Mouse (Mus musculus) intestine, embryonic 14.5 days (tissue): ENCODE measurements at regions not wholly inside any gene's neighbourhood (a gene's known extent, or its start where the extent isn't known, plus 50 kb on each side); places are given as distances from the start of the nearest gene placed in this dataset.

Source experiments
- ATAC-seq: fragments of 200-750 bp; cut with Nextera tagmentation; replicated peaks from 2 replicates; pipeline ENCODE4 v1.8.0; 2017; ENCODE audit warnings: low read depth, moderate number of reproducible peaks, moderate TSS enrichment, moderate library complexity; ENCODE audit not compliant: low FRiP score, low TSS enrichment
- DNase-seq: peaks from one replicate; pipeline ENCODE4 v3.0.0-alpha.2; 2018; ENCODE audit warnings: low spot score
- H3K27ac ChIP-seq: fragments of 300-500 bp; sonication (generic); 2 replicates; pipeline ENCODE4 v1.5.1; 2014; ENCODE audit warnings: low read depth, mild to moderate bottlenecking, control low read depth
- H3K27me3 ChIP-seq: fragments of 300-500 bp; sonication (generic); replicated peaks from 2 replicates; pipeline ENCODE4 v1.6.1; 2014; ENCODE audit warnings: low read length, control low read depth; ENCODE audit not compliant: control insufficient read depth, insufficient read depth
- H3K36me3 ChIP-seq: fragments of 300-500 bp; sonication (generic); 2 replicates; pipeline ENCODE4 v1.6.1; 2014; ENCODE audit warnings: low read length, control low read depth; ENCODE audit not compliant: control insufficient read depth, insufficient read depth
- H3K4me1 ChIP-seq: fragments of 300-500 bp; sonication (generic); replicated peaks from 2 replicates; pipeline ENCODE4 v1.6.1; 2014; ENCODE audit warnings: low read length, control low read depth, mixed read lengths; ENCODE audit not compliant: control insufficient read depth, insufficient read depth
- H3K4me2 ChIP-seq: fragments of 300-500 bp; sonication (generic); 2 replicates; pipeline ENCODE4 v1.6.1; 2014; ENCODE audit warnings: low read length
- H3K4me3 ChIP-seq: fragments of 300-500 bp; sonication (generic); 2 replicates; pipeline ENCODE4 v1.5.1; 2014; ENCODE audit warnings: low read depth, low read length, control low read depth, mixed read lengths
- H3K9ac ChIP-seq: fragments of 300-500 bp; sonication (generic); 2 replicates; pipeline ENCODE4 v1.6.1; 2014; ENCODE audit warnings: mild to moderate bottlenecking, low read length
- H3K9me3 ChIP-seq: fragments of 300-500 bp; sonication (generic); 2 replicates; pipeline ENCODE4 v1.6.1; 2016; ENCODE audit warnings: low read length, control low read depth; ENCODE audit not compliant: control insufficient read depth
- WGBS: fragments of 180-500 bp; shearing (Covaris S2); extraction: QIAGEN DNeasy Blood & Tissue Kit; methylation state at CpG from one replicate; pipeline ENCODE4 v1.1.7; 2014; 5-methylcytosine and 5-hydroxymethylcytosine counted together

GRCm38 (mm10) chr8:64342397-64342796 is 136.3 kb upstream of the Tll1 start:
- no peaks in the 10 kb centered on the region for H3K36me3 ChIP-seq
- no peak overlapping the region for H3K9ac ChIP-seq
- no peak overlapping the region for H3K4me3 ChIP-seq
- no peaks in the 10 kb centered on the region for H3K9me3 ChIP-seq
- H3K4me2 ChIP-seq = no peak overlapping the region
- no peaks in the 10 kb centered on the region for H3K4me1 ChIP-seq
- no peaks in the 10 kb centered on the region for H3K27me3 ChIP-seq
- ATAC-seq (no peak), DNase-seq (no peak)
- H3K27ac ChIP-seq = no peak overlapping the region

GRCm38 (mm10) chr8:64337356-64337755 is 131.3 kb upstream of the Tll1 start:
- DNase-seq (no peak), ATAC-seq (no peak)
- Histone ChIP-seq H3K9ac (no peak overlapping the region), H3K4me1 (no peaks in the 10 kb centered on the region), H3K27me3 (no peaks in the 10 kb centered on the region), H3K27ac (no peak overlapping the region), H3K4me2 (no peak overlapping the region), H3K4me3 (no peak overlapping the region), H3K9me3 (no peaks in the 10 kb centered on the region), H3K36me3 (no peaks in the 10 kb centered on the region)
- 70% methylated on average over 7 of the region's 7 CpGs for WGBS

GRCm38 (mm10) chr8:64336546-64336945 is 130.5 kb upstream of the Tll1 start:
- H3K27me3 ChIP-seq = no peaks in the 10 kb centered on the region
- ATAC-seq = no peak
- H3K36me3 ChIP-seq = no peaks in the 10 kb centered on the region

GRCm38 (mm10) chr8:64335495-64335894 is 129.4 kb upstream of the Tll1 start:
- Histone ChIP-seq H3K36me3 (no peaks in the 10 kb centered on the region), H3K4me2 (no peak overlapping the region), H3K27ac (no peak overlapping the region), H3K4me1 (no peaks in the 10 kb centered on the region), H3K4me3 (no peak overlapping the region), H3K27me3 (no peaks in the 10 kb centered on the region), H3K9ac (no peak overlapping the region), H3K9me3 (no peaks in the 10 kb centered on the region)
- ATAC-seq (no peak), DNase-seq (no peak)
- 19% methylated on average over 5 of the region's 5 CpGs for WGBS

More at GRCm38 (mm10) chr8:64336546-64336945, 130.5 kb upstream of the Tll1 start:
- no peaks in the 10 kb centered on the region for H3K4me1 ChIP-seq
- no peak overlapping the region for H3K4me3 ChIP-seq
- no peaks in the 10 kb centered on the region for H3K9me3 ChIP-seq
- no peak for DNase-seq
- no peak overlapping the region for H3K9ac ChIP-seq
- H3K4me2 ChIP-seq = no peak overlapping the region
- H3K27ac ChIP-seq = no peak overlapping the region

GRCm38 (mm10) chr8:64323985-64324384 is 117.9 kb upstream of the Tll1 start:
- no peaks in the 10 kb centered on the region for H3K4me1 ChIP-seq
- no peaks in the 10 kb centered on the region for H3K9me3 ChIP-seq
- no peak overlapping the region for H3K4me3 ChIP-seq
- no peak overlapping the region for H3K27ac ChIP-seq
- no peak for ATAC-seq
- no peak overlapping the region for H3K4me2 ChIP-seq
- 93% methylated on average over 2 of the region's 2 CpGs for WGBS
- DNase-seq = no peak
- H3K27me3 ChIP-seq = no peaks in the 10 kb centered on the region
- H3K36me3 ChIP-seq = no peaks in the 10 kb centered on the region
- H3K9ac ChIP-seq = no peak overlapping the region

GRCm38 (mm10) chr8:64320343-64320742 is 114.3 kb upstream of the Tll1 start:
- H3K9ac ChIP-seq = no peak overlapping the region
- WGBS = 74% methylated on average over 4 of the region's 4 CpGs
- DNase-seq (no peak), ATAC-seq (no peak)
- no peaks in the 10 kb centered on the region for H3K36me3 ChIP-seq
- no peaks in the 10 kb centered on the region for H3K4me1 ChIP-seq
- H3K4me3 ChIP-seq = no peak overlapping the region
- no peak overlapping the region for H3K4me2 ChIP-seq
- H3K9me3 ChIP-seq = no peaks in the 10 kb centered on the region
- no peak overlapping the region for H3K27ac ChIP-seq
- H3K27me3 ChIP-seq = no peaks in the 10 kb centered on the region

- whole genome bisulfite sequencing = 75% methylated on average over 6 of the region's 6 CpGs
- Histone ChIP-seq H3K9ac (no peak overlapping the region), H3K4me2 (no peak overlapping the region), H3K27me3 (no peaks in the 10 kb centered on the region), H3K9me3 (no peaks in the 10 kb centered on the region), H3K4me1 (no peaks in the 10 kb centered on the region), H3K4me3 (no peak overlapping the region), H3K27ac (no peak overlapping the region), H3K36me3 (no peaks in the 10 kb centered on the region)
- DNase-seq = no peak
- no peak for ATAC-seq
These were observed 113.2 kb upstream of the Tll1 start for GRCm38 (mm10) chr8:64319220-64319820.

GRCm38 (mm10) chr8:64318524-64319219 is 112.6 kb upstream of the Tll1 start:
- Histone ChIP-seq H3K36me3 (no peaks in the 10 kb centered on the region), H3K9me3 (no peaks in the 10 kb centered on the region), H3K27me3 (no peaks in the 10 kb centered on the region), H3K4me1 (no peaks in the 10 kb centered on the region), H3K4me3 (no peak overlapping the region), H3K27ac (no peak overlapping the region), H3K9ac (no peak overlapping the region), H3K4me2 (no peak overlapping the region)
- 63% methylated on average over 10 of the region's 10 CpGs for WGBS
- DNase-seq = no peak
- ATAC-seq = no peak

GRCm38 (mm10) chr8:64317815-64318214 is 111.7 kb upstream of the Tll1 start:
- Histone ChIP-seq H3K9me3 (no peaks in the 10 kb centered on the region), H3K9ac (no peak overlapping the region), H3K27ac (no peak overlapping the region), H3K27me3 (no peaks in the 10 kb centered on the region), H3K4me3 (no peak overlapping the region), H3K4me1 (no peaks in the 10 kb centered on the region), H3K4me2 (no peak overlapping the region), H3K36me3 (no peaks in the 10 kb centered on the region)
- DNase-seq (no peak), ATAC-seq (no peak)
